Mouse (Mus musculus) frontal cortex, postnatal 10 days (tissue): ENCODE data around the gene Ubl4b.

Experiments
- DNase-seq, 2 experiments: peaks; one replicate each; pipeline ENCODE4 v3.0.0; 2022; ENCODE audit warnings: low spot score in 2 of 2, mixed read lengths in 1 of 2

Ubl4b gene

DNA sequence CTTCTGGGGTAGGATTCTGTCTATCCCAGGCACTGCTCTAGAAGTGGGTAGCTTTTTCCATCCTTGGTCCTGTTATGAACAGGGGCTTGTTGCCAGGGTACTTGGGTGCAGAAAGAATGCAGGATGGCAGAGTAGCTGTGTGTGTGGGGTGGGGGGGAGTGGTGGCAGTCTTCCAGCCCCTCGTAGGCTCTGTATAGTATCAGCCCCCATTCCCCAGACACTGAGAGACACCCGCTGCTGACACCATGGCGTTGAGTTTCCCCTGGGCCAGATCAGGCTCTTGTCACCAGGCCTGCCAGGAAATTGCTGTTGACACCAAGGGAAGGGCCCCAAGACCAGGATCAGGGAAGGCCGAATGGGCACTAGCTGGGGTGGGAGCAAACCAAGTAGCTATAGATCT is 13.8 kb upstream of the Ubl4b start:
- no peak for DNase-seq

DNA sequence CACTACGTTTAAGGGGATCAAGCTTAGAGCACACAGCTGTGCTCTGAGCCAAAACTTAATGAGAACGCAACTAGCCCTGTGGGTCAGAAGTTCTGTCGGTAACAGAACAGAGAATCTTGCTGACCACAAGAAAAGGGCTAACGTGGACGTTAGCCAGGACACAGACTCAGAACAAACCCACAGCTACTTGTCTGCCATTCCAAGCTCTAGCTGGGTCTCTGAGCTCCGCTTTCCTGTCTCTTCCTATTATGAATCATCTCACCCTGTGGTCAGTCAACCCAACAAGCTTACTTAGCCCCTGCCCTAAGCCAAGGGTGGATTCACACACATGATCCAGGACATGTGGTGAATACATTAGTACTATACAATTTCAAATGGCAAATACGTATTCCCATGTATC is 12.9 kb upstream of the Ubl4b start:
- DNase-seq: no peak

GRCm38 (mm10) chr3:107565331-107565730 is 10.5 kb upstream of the Ubl4b start:
- no peak for DNase-seq

- no peak for DNase-seq
These were observed 9.0 kb upstream of the Ubl4b start for GRCm38 (mm10) chr3:107563880-107564279.

DNA sequence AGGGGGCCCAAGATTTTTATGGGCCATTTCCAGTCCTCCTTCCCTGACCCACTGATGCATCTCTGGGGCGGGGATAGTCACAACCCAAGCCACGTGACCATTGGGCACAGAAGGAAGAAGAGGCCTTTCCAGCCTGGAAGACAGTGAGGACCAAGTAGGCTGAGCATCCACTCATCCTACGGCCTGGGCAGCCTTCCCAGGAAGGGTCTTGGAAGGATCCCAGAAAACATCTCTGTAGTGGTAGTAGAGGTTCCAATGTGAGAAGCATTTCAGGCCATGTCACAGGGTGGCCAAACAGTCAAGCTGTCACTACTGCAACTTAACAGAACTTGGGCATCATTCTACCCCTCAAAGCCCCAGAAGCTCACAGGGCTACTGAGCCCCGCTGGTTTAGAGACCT is 7.7 kb upstream of the Ubl4b start:
- DNase-seq: no peak

DNA sequence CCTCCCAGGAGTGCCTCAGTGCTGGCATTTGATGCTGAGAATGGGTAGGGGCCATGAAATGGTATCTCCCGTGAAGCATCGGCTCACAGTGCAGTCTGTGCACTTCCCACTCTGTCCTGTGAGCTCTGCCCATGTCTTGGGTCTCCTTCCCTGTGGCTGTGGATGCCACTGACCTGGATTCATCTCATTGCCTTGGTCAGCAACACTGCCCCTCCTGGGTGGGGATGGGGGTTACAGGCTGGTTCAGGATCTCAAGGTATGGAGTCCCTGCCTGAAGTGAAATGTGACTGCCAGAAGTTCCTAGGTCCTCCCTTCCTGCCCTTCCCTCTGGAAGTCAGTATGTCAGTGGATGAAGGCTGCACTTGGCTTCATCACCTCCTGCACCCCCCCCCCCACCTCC is 7.2 kb upstream of the Ubl4b start:
- DNase-seq: no peak

- peak; percentile 39 to 66 for DNase-seq
These were observed 4.3 kb upstream of the Ubl4b start for GRCm38 (mm10) chr3:107559183-107559582.

- no peak for DNase-seq
These were observed 3.9 kb upstream of the Ubl4b start for GRCm38 (mm10) chr3:107558740-107559139.

DNA sequence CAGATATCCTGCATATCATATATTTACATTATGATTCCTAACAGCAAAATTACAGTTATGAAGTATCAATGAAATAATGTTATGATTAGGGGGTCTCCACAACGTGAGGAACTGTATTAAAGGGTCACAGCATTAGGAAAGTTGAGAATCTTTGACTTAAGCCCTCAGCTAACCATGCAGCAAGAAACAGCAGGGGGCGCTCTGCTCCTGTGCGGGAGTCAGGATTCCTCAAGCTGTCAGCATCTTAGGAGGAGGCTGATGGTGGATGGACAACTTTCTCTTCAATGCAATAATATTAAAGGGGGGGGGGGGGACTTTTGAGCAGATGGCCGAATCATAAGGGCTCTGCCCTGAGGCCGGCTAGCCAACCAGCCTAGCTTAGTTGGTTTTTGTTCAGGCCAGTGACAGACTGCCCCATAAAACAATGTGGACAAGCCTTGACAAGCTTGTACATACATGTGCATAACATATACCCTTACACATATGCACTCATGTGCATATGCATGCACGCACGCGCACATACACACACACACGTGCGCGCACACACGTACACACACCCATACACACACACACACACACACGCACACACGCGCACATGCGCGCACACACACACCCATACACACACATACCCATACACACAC is 4.3 kb downstream of the Ubl4b start:
- peak in 1 of 2 experiments; percentile 55 for DNase-seq

- DNase-seq: no peak
These were observed 7.9 kb downstream of the Ubl4b start for GRCm38 (mm10) chr3:107546956-107547355.

- no peak for DNase-seq
These were observed 9.0 kb downstream of the Ubl4b start for GRCm38 (mm10) chr3:107545716-107546412.

GRCm38 (mm10) chr3:107545278-107545677 is 9.6 kb downstream of the Ubl4b start:
- no peak for DNase-seq

- DNase-seq: no peak
These were observed 11.5 kb downstream of the Ubl4b start for GRCm38 (mm10) chr3:107543158-107544080.

DNA sequence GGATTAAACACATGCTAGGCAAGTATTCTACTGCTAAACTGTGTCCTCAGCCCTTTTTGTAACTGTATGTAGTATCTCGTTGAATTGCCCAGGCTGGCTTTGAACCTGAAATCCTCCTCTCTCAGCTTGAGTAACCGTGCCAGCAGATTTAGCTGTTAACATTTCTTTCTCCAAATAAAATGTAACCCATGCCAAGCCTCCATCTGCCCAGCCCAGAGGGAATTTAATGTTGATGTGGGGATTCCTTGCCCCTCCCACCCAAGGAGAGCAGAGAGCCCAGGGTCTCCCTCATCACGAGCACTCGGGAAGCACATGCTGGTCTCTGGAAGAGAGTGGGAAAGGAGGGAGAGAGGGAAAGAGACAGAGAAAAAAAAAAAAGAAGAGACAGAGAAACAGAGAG is 12.3 kb downstream of the Ubl4b start:
- DNase-seq: no peak

- DNase-seq: no peak
These were observed 17.4 kb downstream of the Ubl4b start for GRCm38 (mm10) chr3:107537504-107537889.

GRCm38 (mm10) chr3:107536810-107537503 is 17.9 kb downstream of the Ubl4b start:
- peak; percentile 79 to 89 for DNase-seq

DNA sequence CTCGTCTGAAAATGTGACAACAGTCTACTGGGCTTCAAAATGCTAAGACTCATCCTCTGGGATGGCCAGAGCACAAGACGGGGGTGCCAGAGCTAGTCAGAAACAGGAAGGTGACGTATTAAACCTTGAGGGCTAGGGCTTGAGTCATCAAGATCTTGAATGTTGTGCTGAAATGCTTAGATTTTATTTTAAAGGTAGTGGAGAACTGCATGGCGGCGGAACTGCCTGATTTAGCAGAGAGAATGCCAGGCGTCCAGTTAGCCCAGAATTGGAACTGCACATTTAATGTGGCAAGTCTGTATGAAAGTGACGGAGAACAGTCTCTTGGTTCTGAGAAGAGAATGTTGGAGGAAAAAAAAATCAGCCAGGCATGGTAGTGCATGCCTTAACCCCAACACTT is 19.9 kb downstream of the Ubl4b start:
- DNase-seq: no peak

GRCm38 (mm10) chr3:107533532-107533931 is 21.3 kb downstream of the Ubl4b start:
- DNase-seq: no peak

DNA sequence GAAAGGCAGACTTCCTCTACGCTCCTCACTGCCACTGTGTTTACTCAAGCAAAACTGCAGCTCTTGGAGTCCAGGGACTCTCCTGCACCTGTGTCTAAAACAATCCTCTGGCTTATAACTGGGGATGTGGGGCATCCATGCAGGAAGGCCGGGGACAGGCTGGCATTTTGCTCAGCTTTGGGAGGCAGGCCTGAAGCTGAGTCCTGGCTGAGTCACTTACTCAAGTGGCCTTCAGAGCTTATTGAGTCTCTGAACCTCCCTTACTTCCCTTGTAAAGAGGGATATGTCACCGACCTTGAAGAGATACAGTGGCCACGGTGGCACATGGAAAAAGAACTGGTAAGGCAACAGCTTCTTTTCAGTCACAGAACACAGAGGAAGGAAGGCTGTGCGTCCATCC is 24.3 kb downstream of the Ubl4b start:
- DNase-seq: no peak

DNA sequence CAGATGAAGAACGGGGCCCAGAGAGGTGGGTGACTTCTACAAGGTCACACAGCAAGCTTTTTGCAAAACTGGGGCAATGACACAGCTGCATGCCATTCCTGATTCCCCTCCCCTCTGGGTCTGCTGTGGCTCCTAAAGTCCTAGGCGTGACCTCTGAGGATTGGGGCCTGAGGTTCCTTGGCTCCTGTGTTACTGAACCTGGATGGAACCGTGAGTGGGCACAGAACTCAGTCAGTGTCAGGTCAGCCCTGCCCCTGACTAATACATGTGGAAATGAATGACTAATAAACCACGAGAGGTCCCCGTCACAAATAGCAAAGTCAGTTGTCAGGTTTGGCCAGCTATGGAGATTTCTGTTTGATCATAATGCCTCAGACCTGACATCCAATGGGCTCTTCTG is 25.7 kb downstream of the Ubl4b start:
- DNase-seq: no peak

DNA sequence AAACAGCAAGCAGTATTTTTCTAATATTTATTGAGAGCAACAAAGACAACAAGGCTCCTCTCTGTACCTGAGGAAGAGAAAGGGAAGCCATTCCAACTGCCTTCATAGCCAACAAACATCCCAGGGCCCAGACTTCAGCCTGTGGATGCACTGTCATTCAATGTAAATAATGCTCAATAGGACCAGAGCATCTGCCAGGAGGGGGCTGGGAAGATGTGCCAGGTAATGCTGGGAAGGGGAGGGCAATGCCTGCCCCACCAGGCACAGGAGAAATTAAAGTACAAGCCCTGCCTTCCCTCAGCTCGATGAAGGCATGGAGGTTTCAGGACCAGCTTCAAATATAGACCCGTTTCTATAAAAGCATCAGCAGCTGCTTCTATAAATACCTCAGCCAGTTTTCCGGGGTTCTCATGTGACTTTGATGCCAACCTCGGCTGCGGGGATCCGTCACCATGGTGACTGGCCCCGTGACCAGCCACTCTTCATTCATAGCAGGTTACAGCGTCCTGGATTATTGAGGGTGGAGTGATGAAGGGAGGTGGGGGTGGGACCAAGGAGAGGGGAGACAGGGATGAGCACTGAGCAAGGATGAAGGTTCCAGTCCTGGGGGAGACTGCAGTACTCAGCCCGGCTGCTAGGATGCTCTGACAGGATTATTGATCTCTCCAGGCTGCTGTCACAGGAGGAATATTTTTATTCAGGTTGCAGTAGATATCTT is 26.3 kb downstream of the Ubl4b start:
- peak; percentile 79 to 89 for DNase-seq
